Mouse (Mus musculus): ENCODE measurements around the gene Phactr4.

Phactr4 gene

DNA sequence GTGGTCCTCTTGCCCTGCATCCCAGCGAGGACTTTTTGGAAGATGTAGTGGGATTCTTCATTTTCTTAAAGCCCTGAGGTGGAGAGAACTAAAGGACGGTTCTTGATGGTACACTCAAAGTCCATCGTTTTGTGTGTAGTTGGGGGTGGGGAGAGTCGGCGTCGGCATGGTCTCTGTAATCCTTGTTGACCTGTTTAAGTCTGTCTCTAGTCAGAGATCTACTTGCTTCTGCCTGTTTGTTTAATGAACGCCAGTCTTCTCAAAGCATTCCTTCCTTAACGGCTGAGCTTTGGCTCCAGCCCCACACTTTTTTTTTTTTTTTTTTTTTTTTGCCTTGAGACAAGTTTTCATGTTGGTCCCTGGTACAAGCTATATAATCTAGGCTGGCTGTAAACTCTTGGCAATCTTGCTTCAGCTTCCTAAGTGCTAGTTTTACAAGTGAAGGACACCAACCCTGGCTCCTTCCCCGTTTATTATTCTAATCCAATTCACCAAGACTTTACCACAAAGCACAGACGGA, 92.4 kb downstream of the Phactr4 start:
- DNase-seq, result no peak

DNA sequence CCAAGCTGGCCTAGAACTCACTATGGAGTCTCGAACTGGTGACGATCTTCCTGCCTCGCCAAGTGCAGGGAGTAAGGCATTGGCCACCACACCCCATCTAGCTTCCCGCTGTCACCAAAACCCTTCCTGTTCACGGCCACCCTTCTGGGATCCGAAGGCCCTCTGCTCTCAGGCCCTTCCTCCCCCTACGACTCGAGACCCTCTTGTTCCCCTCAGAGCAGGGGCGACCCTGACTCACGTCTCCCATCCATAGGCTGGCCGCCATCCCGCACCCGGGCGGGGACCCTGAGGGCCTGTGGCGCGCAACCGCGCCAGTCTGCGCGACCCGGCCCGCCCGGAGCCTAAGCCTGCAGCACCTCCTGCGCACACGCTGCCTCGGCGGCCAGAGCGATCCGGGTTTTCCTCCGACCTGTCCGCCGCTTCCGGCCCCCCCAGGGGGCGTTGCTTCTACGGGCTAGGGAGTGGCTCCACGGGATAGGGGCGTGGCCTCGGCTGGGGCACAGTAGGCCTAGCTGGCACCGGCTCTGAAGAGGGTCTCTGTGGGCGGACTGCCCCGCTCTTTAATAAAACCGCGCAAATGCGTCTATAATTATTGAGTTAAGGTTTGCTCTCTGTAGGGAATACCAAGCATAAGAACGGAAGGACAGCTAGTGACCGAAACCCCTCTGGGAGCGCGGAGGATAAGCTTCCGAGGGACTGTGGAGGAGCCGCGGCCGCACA, 93.0 kb downstream of the Phactr4 start, which contains the start of gene Trnau1ap:
TSS of gene Trnau1ap (minus strand) at position 424 of the 720 bp plus-strand sequence.
- DNase-seq, result peak; percentile 92

DNA sequence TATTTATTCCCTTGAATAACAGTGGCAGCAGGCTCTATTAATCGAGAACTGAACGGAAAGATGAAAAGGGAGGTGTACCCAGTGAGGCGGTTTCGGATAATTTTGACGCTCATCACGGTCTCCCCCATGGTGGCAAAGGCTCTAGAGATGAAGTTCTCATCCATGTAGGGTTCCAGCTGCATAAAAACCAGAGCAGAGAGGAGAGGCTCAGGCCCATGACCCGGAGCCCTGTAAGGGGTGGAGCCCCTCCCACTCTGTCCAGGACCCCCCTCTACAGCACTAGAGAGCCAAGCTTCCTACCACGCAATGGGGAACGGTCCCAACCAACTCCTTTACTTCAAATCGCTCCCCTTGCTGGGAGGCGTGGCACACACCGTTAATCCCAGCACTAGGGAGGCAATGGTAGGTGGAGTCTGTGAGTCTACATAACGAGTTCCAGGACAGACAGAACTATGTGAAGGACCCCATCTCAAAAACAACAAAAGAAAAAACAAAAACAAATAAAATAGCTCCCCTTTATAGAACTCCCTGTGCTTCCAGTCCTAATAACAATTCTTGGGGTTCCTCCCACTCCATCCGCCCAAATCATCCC, 93.8 kb downstream of the Phactr4 start:
- DNase-seq, result no peak

DNA sequence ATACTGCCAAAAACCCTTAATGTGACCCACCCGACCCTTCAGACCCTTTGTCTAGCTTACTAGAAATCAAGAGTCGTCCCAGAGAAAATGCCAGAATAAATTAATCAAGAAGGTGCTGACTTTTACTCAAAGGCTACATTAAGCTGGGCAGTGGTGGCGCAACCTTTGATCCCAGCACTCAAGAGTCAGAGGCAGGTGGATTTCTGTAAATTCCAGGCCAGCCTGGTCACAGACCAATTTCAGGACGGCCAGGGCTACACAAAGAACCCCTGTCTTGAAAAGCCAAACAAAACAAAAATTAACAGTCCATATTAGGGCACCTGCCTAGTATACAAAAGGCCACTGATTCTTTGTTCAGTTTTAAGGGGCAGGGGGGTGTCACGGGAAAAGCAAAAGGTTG, 95.8 kb downstream of the Phactr4 start:
- DNase-seq, result no peak

DNA sequence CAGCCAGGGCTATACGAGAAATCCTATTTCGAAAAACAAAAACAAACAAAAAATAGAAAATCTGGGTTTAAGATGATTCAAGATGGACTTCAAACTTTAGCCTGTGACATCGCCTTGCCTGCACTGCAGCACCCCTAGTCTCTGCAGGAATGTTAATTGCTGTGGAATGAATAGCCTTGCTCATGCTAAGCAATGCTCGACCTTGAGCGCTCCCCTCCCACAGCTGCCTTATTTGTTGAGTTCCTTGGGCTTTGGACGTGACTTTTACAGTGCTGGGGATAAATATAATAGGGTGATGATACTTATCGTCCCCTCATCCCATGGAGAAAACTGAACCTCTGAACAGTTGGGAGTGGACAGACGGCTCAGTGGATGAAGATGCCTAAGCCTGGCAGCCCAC, 106.6 kb downstream of the Phactr4 start:
- peak; percentile 58 for DNase-seq

DNA sequence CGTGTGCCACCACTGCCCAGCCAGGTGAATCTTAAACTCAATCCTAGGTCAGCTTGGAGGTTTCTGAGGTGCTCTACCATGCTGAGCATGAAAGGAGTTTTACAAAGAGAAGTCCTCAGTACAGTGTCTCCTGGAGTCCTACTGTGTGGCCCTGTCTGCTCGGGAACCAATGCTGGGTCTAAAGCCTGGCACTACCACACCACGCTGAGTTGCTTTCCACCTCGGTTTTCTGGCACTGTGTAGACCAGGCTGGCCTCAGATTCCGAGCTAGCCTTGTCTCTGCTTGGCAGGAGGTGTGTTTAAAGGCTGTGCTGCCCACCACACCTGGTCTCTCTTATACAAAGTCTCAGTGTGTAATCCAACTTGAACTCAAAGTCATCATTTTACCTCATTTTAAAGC, 109.7 kb downstream of the Phactr4 start:
- no peak for DNase-seq

DNA sequence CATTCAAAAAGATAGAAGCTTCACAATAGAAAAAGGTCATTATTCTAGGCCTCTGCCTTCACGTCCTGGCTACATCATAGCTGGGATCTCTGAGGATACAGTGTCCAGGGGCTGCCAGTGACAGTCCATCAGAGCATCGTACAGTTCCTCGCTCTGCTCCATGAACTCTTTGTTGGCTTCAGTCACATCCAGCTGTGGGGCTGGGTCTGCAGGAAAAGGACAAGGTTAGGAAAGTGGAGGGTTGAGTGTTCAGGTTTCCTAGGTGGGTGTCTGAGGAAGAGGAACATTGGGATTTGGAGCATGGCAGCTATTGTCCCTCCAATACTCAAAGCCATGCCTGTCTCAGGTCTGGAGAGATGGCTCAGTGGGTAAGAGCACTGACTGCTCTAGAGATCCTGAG, 110.5 kb downstream of the Phactr4 start:
- no peak for DNase-seq

DNA sequence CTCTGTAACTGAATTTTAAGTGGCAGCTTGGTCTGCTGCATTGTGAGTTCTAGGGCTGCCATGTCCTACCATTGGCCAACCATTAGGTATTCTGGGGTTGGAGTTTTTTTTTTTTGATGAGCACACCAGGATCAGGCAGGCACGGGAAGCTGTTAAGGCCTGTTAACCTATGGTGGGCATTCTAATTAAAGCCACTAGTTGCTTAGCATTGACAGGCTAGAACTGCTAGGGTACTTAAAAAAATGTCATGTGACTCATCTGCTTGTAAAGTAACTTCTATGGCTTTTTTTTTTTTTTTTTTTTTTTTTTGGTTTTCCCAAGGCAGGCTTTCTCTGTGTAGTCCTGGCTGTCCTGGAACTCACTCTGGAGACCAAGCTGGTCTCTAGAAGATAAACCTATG, 111.1 kb downstream of the Phactr4 start:
- DNase-seq, result no peak

DNA sequence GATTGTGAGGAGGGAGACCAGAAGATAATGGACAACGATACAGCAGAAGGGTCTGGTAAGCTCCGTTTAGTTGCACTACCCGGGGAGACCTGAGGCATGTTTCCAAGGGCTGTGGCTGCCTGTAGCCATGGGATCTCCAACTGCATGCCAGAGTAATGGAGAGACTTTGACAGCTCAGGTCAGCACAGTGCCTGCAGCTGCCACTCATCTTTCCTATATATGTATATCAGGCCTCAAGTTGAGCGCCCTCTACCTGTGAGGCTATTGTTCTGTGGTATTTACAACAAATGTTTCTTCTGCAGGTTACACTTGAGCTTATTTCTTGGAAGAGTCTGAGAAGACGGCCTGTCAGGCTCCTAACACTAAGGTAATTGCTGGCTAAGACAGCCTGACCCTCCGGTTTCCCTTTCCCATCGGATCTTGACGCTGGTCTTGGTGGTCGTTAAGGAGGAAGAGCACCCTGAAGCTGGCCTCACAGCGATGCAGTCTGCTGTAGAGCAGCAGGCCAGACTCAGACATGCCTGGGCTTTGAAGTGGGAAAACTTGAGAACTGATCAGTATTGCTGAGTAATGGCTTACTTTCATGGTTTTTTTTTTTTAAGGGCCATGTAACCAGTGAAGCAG, 112.3 kb downstream of the Phactr4 start:
- peak; percentile 78 for DNase-seq

DNA sequence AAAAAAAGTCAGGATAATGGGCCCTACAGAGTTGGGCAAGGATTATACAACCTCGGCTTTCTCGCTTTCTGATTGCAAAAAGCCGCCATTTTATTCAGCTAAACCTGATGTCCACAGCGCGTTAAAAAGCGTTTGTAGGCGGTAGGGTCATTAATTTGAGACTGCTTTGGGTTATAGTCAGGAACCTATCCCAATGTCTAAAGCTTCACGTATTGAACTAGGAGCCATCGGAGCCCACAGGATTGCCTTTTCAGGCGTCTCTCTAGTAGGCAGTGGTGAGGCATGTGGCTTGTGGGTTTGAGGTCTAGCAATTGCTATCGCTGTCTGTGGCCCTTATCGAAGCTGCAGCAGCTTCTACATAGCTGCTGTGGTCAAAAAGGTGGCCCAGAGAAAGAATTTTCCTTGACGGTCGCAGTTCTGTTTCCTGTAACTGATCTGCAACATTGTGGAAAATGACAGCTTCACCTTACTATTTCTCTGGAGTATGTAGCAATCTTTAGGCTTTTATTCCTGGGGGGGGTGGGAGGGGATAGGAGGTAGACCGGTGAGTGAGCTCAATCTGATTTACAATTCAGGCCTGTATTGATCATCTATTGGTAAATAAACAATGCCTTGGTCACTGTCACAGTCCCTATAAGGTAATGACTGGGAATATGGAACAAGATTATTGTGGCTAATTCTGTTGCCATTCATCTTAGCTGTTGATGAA, 113.0 kb downstream of the Phactr4 start:
- no peak for DNase-seq

DNA sequence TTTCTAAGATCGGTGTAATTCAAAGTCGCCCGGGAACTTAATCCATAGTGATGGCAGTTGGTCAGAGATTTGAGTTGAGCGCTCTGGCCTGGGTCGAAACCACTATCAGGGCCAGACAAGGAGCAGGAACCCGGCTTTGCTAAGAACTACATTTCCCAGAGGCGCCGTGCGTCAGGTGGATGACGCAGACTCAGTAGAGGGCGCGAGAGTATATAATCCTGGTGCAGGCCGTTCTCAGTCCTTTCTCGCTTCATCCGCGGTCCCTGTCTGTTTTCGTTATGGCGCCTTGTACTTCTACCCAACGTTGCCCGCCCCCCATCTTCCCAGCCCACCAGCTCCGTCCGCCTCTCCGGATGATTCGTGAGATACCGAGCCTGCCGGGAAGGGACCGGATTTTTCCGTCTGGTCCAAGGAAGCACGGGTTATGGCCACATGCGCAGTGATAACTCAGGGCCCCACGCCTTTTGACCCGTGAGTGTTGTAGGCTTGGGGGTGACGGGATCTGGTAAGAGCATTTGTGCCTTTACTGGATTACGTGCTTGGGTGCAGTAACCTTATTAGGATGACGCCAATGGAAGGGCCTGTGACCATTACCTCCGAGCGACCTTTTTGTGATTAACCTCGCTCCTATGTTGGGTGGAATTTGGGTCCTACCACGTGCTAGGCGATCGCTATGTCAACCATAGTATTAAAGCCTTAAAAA, 113.7 kb downstream of the Phactr4 start:
- DNase-seq, result peak; percentile 94

DNA sequence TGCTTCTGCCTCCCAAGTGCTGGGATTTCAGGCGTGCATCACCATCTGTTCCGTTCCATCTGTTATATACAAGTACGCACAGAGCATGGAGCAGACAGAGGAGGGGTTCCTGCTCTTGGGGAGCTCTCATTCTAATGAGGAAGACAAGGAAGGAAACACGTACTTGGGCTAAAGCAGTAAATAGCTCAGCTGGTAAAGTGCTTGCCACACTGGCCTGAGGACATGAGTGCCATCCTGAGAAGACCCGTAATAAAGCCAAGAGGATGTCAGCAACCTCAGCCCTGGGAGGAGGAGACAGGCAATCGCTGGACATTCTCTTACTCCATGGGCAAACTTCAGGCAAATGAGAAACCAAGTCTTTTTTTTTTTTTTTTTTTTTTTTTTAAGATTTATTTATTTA, 116.3 kb downstream of the Phactr4 start:
- no peak for DNase-seq
